Mouse (Mus musculus) heart, postnatal 0 days (tissue): ENCODE measurements at regions not wholly inside any gene's neighbourhood (a gene's known extent, or its start where the extent isn't known, plus 50 kb on each side); places are given as distances from the start of the nearest gene placed in this dataset.

Source experiments
- ATAC-seq: fragments of 200-750 bp; cut with Nextera tagmentation; 2 replicates; pipeline ENCODE4 v1.8.0; 2017; ENCODE audit warnings: low read depth, moderate number of reproducible peaks, moderate library complexity; ENCODE audit not compliant: insufficient read depth
- DNase-seq: peaks from one replicate; pipeline ENCODE4 v3.0.0-alpha.2; 2016; ENCODE audit warnings: low spot score
- H3K27ac ChIP-seq: fragments of 300-500 bp; sonication (generic); 2 replicates; pipeline ENCODE4 v1.5.1; 2014; ENCODE audit warnings: low read depth, mild to moderate bottlenecking
- H3K27me3 ChIP-seq: fragments of 300-500 bp; sonication (generic); 2 replicates; pipeline ENCODE4 v1.6.1; 2014; ENCODE audit warnings: low read length, mixed read lengths; ENCODE audit not compliant: control insufficient read depth, insufficient read depth
- H3K36me3 ChIP-seq: fragments of 300-500 bp; sonication (generic); replicated peaks from 2 replicates; pipeline ENCODE4 v1.6.1; 2014; ENCODE audit warnings: low read length, mixed read lengths; ENCODE audit not compliant: control insufficient read depth, insufficient read depth
- H3K4me1 ChIP-seq: fragments of 300-500 bp; sonication (generic); 2 replicates; pipeline ENCODE4 v1.6.1; 2014; ENCODE audit warnings: antibody characterized with exemption; ENCODE audit not compliant: control insufficient read depth, insufficient read depth
- H3K4me2 ChIP-seq: fragments of 300-500 bp; sonication (generic); 2 replicates; pipeline ENCODE4 v1.6.1; 2014; ENCODE audit warnings: low read depth, mild to moderate bottlenecking, low read length, moderate library complexity
- H3K4me3 ChIP-seq: fragments of 300-500 bp; sonication (generic); 2 replicates; pipeline ENCODE4 v1.5.1; 2014; ENCODE audit warnings: low read depth, low read length
- H3K9ac ChIP-seq: fragments of 300-500 bp; sonication (generic); replicated peaks from 2 replicates; pipeline ENCODE4 v1.6.1; 2014; ENCODE audit warnings: low read depth, low read length, mixed read lengths
- H3K9me3 ChIP-seq: fragments of 300-500 bp; sonication (generic); replicated peaks from 2 replicates; pipeline ENCODE4 v1.6.1; 2016; ENCODE audit warnings: low read length; ENCODE audit not compliant: control insufficient read depth
- CTCF ChIP-seq: IDR thresholded peaks from 2 replicates; pipeline ENCODE4 v1.5.1; 2016; ENCODE audit warnings: antibody characterized with exemption, control low read depth, low read depth
- EP300 ChIP-seq: IDR thresholded peaks from 2 replicates; pipeline ENCODE4 v1.6.1; 2016; ENCODE audit warnings: antibody characterized with exemption, low read depth
- WGBS: fragments of 180-500 bp; shearing (Covaris S2); extraction: QIAGEN DNeasy Blood & Tissue Kit; methylation state at CpG from one replicate; pipeline ENCODE4 v1.1.7; 2014; 5-methylcytosine and 5-hydroxymethylcytosine counted together

GRCm38 (mm10) chr12:12612520-12612919 is 329.2 kb downstream of the Mycn start:
- Histone ChIP-seq H3K9ac (no peak overlapping the region), H3K4me1 (no peaks in the 10 kb centered on the region), H3K27ac (no peak overlapping the region), H3K9me3 (no peaks in the 10 kb centered on the region), H3K4me2 (no peak overlapping the region), H3K27me3 (no peaks in the 10 kb centered on the region), H3K4me3 (no peak overlapping the region), H3K36me3 (no peaks in the 10 kb centered on the region)
- 81% methylated on average over 3 of the region's 3 CpGs for WGBS
- DNase-seq: no peak
- TF ChIP-seq EP300 (no peak), CTCF (no peak)
- ATAC-seq: no peak

- WGBS: 61% methylated on average over 4 of the region's 4 CpGs
- ATAC-seq: no peak
- H3K27ac ChIP-seq: no peak overlapping the region
- H3K36me3 ChIP-seq: no peaks in the 10 kb centered on the region
- H3K4me3 ChIP-seq: no peak overlapping the region
- no peak for DNase-seq
- no peaks in the 10 kb centered on the region for H3K9me3 ChIP-seq
- H3K4me2 ChIP-seq: no peak overlapping the region
- H3K27me3 ChIP-seq: no peaks in the 10 kb centered on the region
- no peak for TF ChIP-seq CTCF
- no peak for TF ChIP-seq EP300
- H3K4me1 ChIP-seq: no peaks in the 10 kb centered on the region
- H3K9ac ChIP-seq: no peak overlapping the region
Observed at GRCm38 (mm10) chr12:12610861-12611260, 330.9 kb downstream of the Mycn start.

- DNase-seq (no peak), ATAC-seq (no peak)
- WGBS: 70% methylated on average over 4 of the region's 4 CpGs
- no peaks in the 10 kb centered on the region for H3K36me3 ChIP-seq
- no peaks in the 10 kb centered on the region for H3K9me3 ChIP-seq
- H3K27ac ChIP-seq: no peak overlapping the region
- H3K27me3 ChIP-seq: no peaks in the 10 kb centered on the region
- no peaks in the 10 kb centered on the region for H3K4me1 ChIP-seq
- H3K4me3 ChIP-seq: no peak overlapping the region
- H3K4me2 ChIP-seq: no peak overlapping the region
- TF ChIP-seq EP300 (no peak), CTCF (no peak)
- H3K9ac ChIP-seq: no peak overlapping the region
Observed at GRCm38 (mm10) chr12:12607995-12608394, 333.7 kb downstream of the Mycn start.

- ATAC-seq: no peak
- no peak overlapping the region for H3K27ac ChIP-seq
- no peak overlapping the region for H3K9ac ChIP-seq
- H3K9me3 ChIP-seq: no peaks in the 10 kb centered on the region
- no peaks in the 10 kb centered on the region for H3K4me1 ChIP-seq
- H3K4me2 ChIP-seq: no peak overlapping the region
- no peak overlapping the region for H3K4me3 ChIP-seq
- TF ChIP-seq EP300: no peak
- TF ChIP-seq CTCF: no peak
- no peak for DNase-seq
- no peaks in the 10 kb centered on the region for H3K36me3 ChIP-seq
- 92% methylated on average over 6 of the region's 6 CpGs for WGBS
- H3K27me3 ChIP-seq: no peaks in the 10 kb centered on the region
Observed at GRCm38 (mm10) chr12:12606911-12607310, 334.8 kb downstream of the Mycn start.

DNA sequence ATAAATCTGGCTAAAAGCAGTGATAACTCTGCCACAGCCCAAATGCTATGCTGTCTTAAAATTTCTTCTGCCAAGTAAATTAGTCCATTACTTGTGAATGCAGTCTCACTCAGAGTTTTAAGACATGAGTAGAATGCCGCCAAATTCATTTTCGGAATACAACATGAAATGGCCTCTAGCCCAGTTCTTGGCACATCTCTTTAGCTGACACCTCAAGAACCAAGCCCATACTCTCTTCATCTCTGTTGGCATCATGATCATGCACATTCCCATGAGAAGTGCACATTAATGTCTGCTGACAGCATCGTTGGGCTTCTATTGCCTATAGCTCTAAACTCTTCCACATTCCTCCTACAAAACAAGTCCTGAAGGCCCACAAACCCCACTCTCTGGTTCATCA is 336.2 kb downstream of the Mycn start:
- TF ChIP-seq CTCF (no peak), EP300 (no peak)
- Histone ChIP-seq H3K9ac (no peak overlapping the region), H3K4me2 (no peak overlapping the region), H3K27ac (no peak overlapping the region), H3K27me3 (no peaks in the 10 kb centered on the region), H3K36me3 (no peaks in the 10 kb centered on the region), H3K4me1 (no peaks in the 10 kb centered on the region), H3K9me3 (no peaks in the 10 kb centered on the region), H3K4me3 (no peak overlapping the region)
- DNase-seq: no peak
- 91% methylated on average over 3 of the region's 3 CpGs for WGBS
- ATAC-seq: no peak

GRCm38 (mm10) chr12:12601362-12601761 is 339.4 kb downstream of the Fam49a start:
- 48% methylated on average over 2 of the region's 2 CpGs for WGBS
- TF ChIP-seq CTCF: no peak
- TF ChIP-seq EP300: no peak
- Histone ChIP-seq H3K4me3 (no peak overlapping the region), H3K9me3 (no peaks in the 10 kb centered on the region), H3K36me3 (no peaks in the 10 kb centered on the region), H3K27ac (no peak overlapping the region), H3K27me3 (no peaks in the 10 kb centered on the region), H3K9ac (no peak overlapping the region), H3K4me2 (no peak overlapping the region), H3K4me1 (no peaks in the 10 kb centered on the region)
- ATAC-seq (no peak), DNase-seq (no peak)
